Mouse (Mus musculus) thymus, adult 2 months (tissue): ENCODE measurements around the gene Atxn2l.

Experiments
- CTCF ChIP-seq: fragments of 200-500 bp; IDR thresholded peaks from 2 replicates; pipeline ENCODE4 v1.5.1; 2012; ENCODE audit warnings: mild to moderate bottlenecking, control low read depth, low read length, moderate library complexity, borderline replicate concordance; ENCODE audit not compliant: control insufficient read depth, poor library complexity, insufficient read depth; ENCODE audit errors: extremely low read depth
- POLR2A ChIP-seq: fragments of 200-500 bp; IDR thresholded peaks from 2 replicates; pipeline ENCODE4 v1.6.1; 2012; ENCODE audit warnings: mild to moderate bottlenecking, low read length, control low read depth, moderate library complexity; ENCODE audit not compliant: control insufficient read depth, poor library complexity, insufficient read depth; ENCODE audit errors: extremely low read depth

DNA sequence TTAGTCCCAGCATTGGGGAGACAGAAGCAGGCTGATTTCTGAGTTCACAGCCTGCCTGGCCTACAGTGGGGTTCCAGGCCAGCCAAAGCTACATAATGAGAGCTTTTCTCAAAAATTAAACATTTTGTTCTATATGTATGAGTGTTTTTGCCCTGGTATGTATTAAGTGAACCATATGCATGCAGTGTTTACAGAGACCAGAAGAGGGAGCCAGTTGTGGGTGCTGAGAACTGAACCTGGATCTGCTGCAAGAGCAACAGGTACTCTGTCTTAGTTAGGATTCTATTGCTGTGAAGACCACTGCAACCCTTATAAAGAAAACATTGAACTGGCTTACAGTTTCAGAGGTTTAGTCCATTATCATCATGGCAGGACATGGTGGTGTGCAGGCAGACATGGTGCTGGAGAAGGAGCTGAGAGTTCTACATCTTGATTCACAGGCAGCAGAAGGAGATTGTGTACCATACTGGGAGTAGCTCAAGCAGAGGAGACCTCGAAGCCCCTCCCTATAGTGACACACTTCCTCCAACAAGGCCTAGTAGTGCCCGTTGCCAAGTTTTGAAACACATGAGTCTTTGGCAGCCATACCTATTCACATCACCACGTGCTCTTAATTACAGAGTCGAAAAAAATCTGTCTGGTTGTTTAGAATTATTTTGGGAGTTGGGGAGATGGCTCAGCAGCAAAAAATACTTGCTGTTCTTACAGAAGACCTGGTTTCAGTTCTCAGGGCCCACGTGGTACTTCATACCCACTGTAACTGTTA lies 34.8 kb upstream of the Atxn2l start:
- TF ChIP-seq CTCF (no peak), POLR2A (no peak)
